Mouse (Mus musculus) right cerebral cortex, postnatal 36 days (tissue): ENCODE measurements around the gene Elavl2.

Experiments
- DNase-seq, 2 experiments: peaks; one replicate each; pipeline ENCODE4 v3.0.0; 2022; ENCODE audit warnings: low spot score in 2 of 2, mixed read lengths in 1 of 2

The Elavl2 gene

DNA sequence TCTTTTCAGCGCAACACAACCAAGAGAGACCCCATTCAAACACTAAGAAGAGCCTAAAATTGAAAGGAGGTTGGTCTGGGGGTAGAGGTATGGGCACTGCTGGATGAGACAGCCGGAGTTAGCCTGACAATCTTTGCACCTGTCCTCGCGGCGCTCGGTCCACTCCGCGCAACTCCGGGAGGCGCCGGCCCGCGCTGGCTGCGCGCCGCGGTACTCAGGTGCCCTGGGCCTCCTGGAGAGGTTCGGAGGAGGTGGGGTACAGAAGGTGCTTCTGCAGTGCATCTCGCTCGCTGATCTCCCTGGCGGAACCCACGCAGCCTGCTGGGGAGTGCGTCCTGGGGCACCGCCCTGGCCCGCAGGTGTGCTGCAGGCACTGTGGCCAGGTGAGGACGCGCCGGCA is at the start of gene Elavl2:
TSS of gene Elavl2 (minus strand) at position 363 of the 400 bp plus-strand sequence.
- peak in 1 of 2 experiments; percentile 0 for DNase-seq

GRCm38 (mm10) chr4:91447887-91448286 is 47.3 kb upstream of the Elavl2 start:
- DNase-seq = no peak

- DNase-seq = no peak
Observed at GRCm38 (mm10) chr4:91415582-91415981, 15.0 kb upstream of the Elavl2 start.

- DNase-seq = no peak
Observed at GRCm38 (mm10) chr4:91405047-91405446, 4.5 kb upstream of the Elavl2 start.

- no peak for DNase-seq
Observed at GRCm38 (mm10) chr4:91399510-91400196, 932 bp downstream of the Elavl2 start.

DNA sequence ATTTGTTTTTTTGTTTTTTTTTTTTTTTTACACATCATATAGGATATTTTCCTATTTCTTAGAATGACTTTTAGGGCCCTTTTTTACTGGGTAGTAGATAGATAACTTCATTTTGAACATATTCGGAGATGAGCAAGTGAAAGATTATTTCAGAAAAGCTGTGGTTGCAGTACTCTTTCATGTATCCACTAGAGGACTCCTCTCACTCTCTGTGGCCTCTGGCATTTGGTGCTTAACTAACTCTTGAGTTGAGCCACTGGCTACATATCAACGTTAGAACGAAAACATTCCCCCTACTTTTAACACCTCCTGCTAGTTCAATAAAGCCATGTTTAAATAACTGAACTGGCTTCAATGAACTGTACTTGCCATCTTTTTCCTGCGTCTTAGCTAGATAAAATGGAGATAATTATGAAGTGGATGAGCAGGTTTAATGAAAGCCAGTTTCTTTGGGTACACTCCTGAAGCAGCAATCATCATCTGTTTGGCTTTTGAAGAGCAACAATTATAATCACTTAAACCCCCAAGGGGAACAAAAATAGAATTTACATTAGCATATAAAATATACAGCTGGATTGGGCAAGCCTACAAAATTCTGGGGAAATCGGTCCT is 8.5 kb downstream of the Elavl2 start:
- no peak for DNase-seq

- DNase-seq = no peak
Observed at GRCm38 (mm10) chr4:91387701-91388100, 12.9 kb downstream of the Elavl2 start.

DNA sequence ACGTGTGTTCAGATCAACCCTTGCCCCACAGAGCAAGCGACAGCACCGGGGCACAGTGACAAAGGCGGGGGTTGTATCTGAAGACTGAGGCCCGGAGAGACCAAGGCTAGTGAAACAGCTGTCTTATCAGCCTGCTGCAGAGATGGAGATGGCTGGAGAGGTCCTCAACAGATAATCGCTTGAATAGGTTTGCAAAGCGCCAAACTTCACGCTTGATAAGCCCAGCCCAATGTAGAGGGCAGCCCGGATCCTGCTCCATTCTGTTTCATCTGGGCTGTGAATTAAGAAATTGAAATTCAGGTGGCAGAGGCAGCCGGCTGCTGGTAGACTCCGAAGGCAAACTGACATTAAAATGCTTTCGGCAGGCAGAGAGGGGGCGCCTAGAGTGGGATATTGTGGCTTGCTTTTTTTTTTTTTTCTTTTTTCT is 19.4 kb downstream of the Elavl2 start:
- no peak for DNase-seq

GRCm38 (mm10) chr4:91380341-91381117 is 20.1 kb downstream of the Elavl2 start:
- no peak for DNase-seq

DNA sequence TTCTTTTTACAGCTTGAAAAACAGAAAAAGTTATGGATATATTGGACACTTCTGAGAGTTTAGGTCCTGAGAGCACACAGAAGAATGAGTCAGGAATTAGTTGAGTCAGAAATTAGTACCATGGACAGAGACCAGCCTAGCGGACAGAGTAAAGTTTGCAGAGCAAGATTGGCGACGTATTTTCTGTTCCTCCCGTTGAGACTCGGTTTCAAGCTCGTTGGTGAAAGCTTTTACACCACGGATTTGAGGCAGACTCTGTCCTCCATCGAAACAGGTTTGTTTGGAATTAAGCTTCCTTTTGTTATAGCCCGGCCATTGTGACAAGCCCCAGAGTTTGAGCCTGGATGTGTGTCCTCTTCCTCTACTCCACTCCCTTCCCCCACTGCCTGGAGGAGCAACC is 21.0 kb downstream of the Elavl2 start:
- DNase-seq = no peak

- DNase-seq = peak; percentile 98 to 99
Observed at GRCm38 (mm10) chr4:91376317-91376910, 24.2 kb downstream of the Elavl2 start.

DNA sequence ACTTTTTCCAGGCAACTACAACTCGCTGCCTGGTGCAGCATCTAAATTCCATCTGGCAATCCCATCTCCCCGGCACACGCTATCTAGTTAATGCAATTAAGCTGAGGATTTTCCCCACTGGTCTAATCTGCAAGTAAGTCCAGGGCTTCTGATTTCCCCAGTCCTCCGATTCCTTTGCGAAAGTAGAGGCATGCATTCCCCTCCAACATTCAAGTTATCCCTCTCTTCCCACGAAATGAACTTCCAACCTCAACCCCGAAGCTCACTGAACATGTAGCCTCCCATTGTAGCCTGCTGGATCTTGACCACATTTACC is 25.3 kb downstream of the Elavl2 start:
- DNase-seq = no peak

- DNase-seq = peak in 1 of 2 experiments; percentile 49
Observed at GRCm38 (mm10) chr4:91374571-91375371, 25.8 kb downstream of the Elavl2 start.

DNA sequence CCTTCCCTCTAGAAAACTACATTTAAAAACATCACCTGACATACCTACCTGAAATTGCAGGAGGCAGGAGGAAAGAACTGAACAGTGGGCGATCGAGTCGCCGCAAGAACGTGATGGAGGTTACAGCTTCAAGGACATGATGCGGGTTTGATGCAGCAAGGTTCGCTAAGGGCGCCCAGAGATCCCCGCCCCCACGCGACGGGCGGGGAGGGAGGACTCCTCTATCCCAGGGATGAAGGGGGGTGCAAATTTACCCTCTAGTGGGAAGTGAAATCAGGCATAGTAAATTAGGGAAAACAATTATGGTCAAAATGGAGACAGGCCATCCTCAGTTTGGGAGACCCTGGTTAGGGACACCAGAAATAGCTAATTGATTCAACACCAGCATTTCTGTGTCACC is 27.7 kb downstream of the Elavl2 start:
- no peak for DNase-seq

DNA sequence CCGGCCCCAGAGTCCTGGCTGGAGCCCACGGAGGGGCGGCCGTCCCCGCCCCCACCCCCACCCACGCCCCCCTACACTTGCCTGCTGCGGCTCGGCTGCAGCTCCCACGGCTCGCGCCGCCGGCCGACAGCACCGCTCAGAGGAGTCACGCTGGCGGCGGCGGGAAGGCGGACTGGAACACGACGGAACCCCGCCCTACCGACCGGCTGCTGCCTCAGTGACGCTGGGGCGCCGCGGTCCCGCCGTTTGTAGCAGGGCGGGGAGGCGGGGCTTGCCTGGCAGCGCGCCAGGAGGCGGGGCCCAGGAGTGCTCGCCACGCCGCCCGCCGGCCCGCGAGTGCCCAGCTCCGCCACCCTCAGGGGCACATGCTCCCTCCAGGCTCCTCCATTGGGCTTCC is 28.8 kb downstream of the Elavl2 start:
- peak; percentile 73 to 77 for DNase-seq

DNA sequence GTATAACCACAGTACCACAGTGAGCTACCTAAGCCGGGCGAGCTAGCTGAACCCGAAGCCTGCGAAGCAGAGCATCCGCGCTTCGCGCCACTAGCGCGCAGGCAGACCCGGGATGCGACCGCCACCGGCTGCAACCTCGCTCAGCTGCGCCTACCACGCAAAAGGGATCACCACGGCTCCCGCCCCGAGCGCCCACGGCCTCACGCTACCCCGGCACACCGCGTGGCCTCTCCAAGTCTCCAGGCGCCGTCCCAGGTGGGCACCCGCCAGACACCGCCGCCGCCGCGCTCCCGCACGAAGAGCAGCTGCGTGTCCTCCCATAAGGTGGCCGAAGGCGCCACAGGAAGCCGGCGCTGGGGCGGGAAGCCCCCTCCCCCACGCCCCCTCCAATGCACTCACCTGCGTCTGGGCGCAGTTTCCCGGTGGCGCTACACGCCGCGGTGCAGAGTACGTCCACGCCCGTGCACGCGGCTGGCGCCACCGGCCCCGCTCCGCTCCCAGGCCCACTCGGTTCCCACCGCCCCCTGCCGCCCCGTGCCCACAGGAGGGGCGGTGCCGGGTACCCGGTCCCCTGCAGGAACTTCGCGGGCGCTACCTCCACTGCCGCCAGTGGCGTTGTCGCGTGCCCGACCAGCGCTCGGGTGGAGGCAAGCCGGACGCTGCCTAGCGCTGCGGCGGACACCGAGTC is 29.3 kb downstream of the Elavl2 start:
- no peak for DNase-seq

DNA sequence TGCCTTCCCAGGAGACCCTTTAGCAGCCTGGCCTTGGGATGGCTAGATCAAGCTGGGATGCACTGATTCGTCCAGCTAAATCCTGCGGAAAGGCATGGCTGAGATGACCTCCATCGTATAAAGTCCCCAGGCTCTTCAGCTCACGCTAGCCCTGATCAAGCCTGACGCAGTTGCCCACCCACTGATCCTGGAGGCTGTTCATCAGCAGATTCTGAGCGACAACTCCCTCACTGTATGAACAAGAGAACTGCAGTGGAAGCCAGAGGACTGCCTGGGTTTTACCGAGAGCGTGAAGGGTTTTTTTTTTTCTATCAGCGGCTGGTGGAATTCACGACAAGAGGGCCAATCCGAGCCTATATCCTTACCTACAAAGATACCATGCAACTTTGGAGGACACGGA is 35.3 kb downstream of the Elavl2 start:
- DNase-seq = no peak

- DNase-seq = no peak
Observed at GRCm38 (mm10) chr4:91363963-91364362, 36.6 kb downstream of the Elavl2 start.

DNA sequence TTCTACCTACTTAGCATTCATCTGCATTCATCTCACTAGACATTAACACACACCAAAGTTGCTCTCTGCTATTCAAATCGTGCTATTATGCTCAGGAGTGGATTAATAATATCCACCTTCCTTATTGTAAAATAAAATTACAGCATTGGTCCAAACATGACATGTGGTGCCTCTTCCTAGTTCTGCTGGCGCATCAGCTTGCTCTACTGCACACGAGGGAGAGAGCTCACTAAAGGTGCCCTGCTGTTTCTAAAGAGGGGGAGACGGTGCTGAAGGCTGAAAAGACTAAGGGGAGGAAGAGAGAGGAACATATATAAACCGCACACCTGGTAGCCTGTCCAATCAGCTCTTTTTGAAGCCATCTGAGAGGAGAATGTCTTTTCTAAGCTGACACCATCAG is 38.1 kb downstream of the Elavl2 start:
- no peak for DNase-seq

- no peak for DNase-seq
Observed at GRCm38 (mm10) chr4:91353138-91353537, 47.4 kb downstream of the Elavl2 start.

- no peak for DNase-seq
Observed at GRCm38 (mm10) chr4:91349579-91349978, 51.0 kb downstream of the Elavl2 start.
